Mouse (Mus musculus) adipocyte (in vitro differentiated cells): ENCODE data around the gene Tcte1.

ENCODE experiments used
- DNase-seq: peaks from one replicate; pipeline ENCODE4 v3.0.0-alpha.2; 2016; ENCODE audit warnings: low spot score

Gene Tcte1

GRCm38 (mm10) chr17:45547461-45548190 lies 24.4 kb downstream of the Tcte1 start:
- DNase-seq: no peak

GRCm38 (mm10) chr17:45548541-45549512 lies 25.6 kb downstream of the Tcte1 start:
- DNase-seq: no peak

- no peak for DNase-seq
Observed at GRCm38 (mm10) chr17:45549617-45550181, 26.5 kb downstream of the Tcte1 start, which contains the start of gene Tmem151b. Gene Tmem151b, minus strand, starts transcription at chr17:45549677.

- DNase-seq: no peak
Observed at GRCm38 (mm10) chr17:45550253-45550652, 27.0 kb downstream of the Tcte1 start.

GRCm38 (mm10) chr17:45551249-45551796 lies 28.1 kb downstream of the Tcte1 start:
- DNase-seq: no peak

- DNase-seq: peak; percentile 81
Observed at GRCm38 (mm10) chr17:45551816-45552451, 28.7 kb downstream of the Tcte1 start.

- DNase-seq: no peak
Observed at GRCm38 (mm10) chr17:45553065-45553464, 29.8 kb downstream of the Tcte1 start.

GRCm38 (mm10) chr17:45554420-45554819 lies 31.2 kb downstream of the Tcte1 start:
- DNase-seq: no peak

- DNase-seq: peak; percentile 71
Observed at GRCm38 (mm10) chr17:45555452-45556106, 32.3 kb downstream of the Tcte1 start, which contains the start of gene Nfkbie. Gene Nfkbie, plus strand, starts transcription at chr17:45555703.

GRCm38 (mm10) chr17:45556107-45556489 lies 32.9 kb downstream of the Tcte1 start:
- DNase-seq: no peak

- DNase-seq: no peak
Observed at GRCm38 (mm10) chr17:45556514-45557245, 33.4 kb downstream of the Tcte1 start.

- DNase-seq: no peak
Observed at GRCm38 (mm10) chr17:45557246-45557824, 34.1 kb downstream of the Tcte1 start.

- no peak for DNase-seq
Observed at GRCm38 (mm10) chr17:45557998-45558862, 35.0 kb downstream of the Tcte1 start.

GRCm38 (mm10) chr17:45559732-45560525 lies 36.7 kb downstream of the Tcte1 start:
- no peak for DNase-seq

- no peak for DNase-seq
Observed at GRCm38 (mm10) chr17:45563216-45563615, 40.0 kb downstream of the Tcte1 start.

- peak; percentile 96 for DNase-seq
Observed at GRCm38 (mm10) chr17:45563655-45564530, 40.7 kb downstream of the Tcte1 start, which contains the start of gene Slc35b2. Gene Slc35b2, plus strand, starts transcription at chr17:45563874.

- DNase-seq: no peak
Observed at GRCm38 (mm10) chr17:45564531-45565084, 41.4 kb downstream of the Tcte1 start.
